Mouse (Mus musculus) olfactory bulb, adult 2 months (tissue): ENCODE data around the gene Rbm42.

ENCODE experiments used
- CTCF ChIP-seq: fragments of 200-500 bp; IDR thresholded peaks from 2 replicates; pipeline ENCODE4 v1.5.1; 2012; ENCODE audit warnings: low read depth, mild to moderate bottlenecking, low read length, moderate library complexity; ENCODE audit not compliant: insufficient read depth
- POLR2A ChIP-seq: fragments of 200-500 bp; IDR thresholded peaks from 2 replicates; pipeline ENCODE4 v1.6.1; 2012; ENCODE audit warnings: mild to moderate bottlenecking, low read depth, low read length, moderate library complexity; ENCODE audit not compliant: insufficient read depth

- TF ChIP-seq CTCF (no peak), POLR2A (no peak)
These were observed 45.2 kb downstream of the Rbm42 start for GRCm38 (mm10) chr7:30604944-30605343.
